Mouse (Mus musculus): ENCODE results near the gene Gm17334. TPM values are rescaled to one million over a fixed set of nuclear protein-coding genes. Genes with fewer than 3 reads are reported as not detected.

The Gm17334 gene
- polyA plus RNA-seq (2016; fragmentation: Nextera tagmentation; extraction: Ambion mirVana), result not detected in 2 replicates

DNA sequence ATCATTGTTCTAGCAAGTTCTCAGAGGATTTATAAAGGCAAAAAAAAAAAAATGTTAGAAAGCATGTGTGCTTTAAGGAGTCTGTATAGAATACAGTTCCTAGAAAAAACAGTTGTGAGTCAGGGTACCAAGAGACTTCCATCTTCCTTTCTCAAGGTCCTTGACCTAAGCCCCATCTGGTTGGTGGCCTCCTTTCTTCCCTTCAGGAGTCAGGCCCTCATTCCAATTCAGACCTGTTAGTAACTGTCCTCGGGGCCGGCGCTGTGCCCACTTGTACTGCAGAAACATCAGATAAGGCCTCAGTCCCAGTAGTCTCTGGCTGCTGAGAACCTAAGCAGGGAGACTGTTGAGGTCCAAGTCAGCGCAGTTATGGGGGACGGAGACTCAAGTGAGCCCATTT lies at the start of gene Gm17334:
TSS of gene Gm17334 (minus strand) at position 101 of the 400 bp plus-strand sequence.
- H3K9ac ChIP-seq, result no peak within 1 kb of the TSS
- H3K36me3 ChIP-seq, result no peaks in the 10 kb centered on the region
- WGBS, result 93% methylated on average over 5 of the region's 5 CpGs
- H3K4me3 ChIP-seq, result no peak within 1 kb of the TSS
- no peak for ATAC-seq (ENCODE audit: low FRiP score, low read depth)
- no peaks in the 10 kb centered on the region for H3K9me3 ChIP-seq
- peaks cover 16% of the 10 kb centered on the region for H3K27me3 ChIP-seq (replicated peaks)
- H3K4me1 ChIP-seq, result peaks cover 7% of the 10 kb centered on the region; the same call in 1 of the 2 replicates
- no peak within 1 kb of the TSS for H3K27ac ChIP-seq
- H3K4me2 ChIP-seq (replicated peaks), result no peak within 1 kb of the TSS

DNA sequence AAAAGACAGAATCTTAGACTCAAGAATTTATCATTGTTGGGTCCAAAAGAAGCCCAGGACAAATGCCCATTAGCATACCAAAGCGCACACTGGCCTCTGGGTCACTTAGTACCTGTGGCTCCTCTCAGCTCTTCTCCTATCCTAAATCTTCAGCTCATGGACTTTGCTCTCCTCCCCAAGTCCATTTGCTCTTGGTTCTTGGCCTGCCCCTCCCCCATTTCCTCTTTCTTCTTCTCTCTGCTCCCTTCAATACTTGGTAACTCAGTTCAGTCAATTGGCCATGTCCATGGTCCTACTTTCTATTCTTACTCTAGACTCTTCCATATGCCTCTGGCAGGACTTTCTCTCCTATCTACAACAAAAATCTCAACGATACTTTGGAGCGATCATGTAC lies 49.0 kb upstream of the Gm17334 start:
- no peak overlapping the region for H3K4me3 ChIP-seq
- no peaks in the 10 kb centered on the region for H3K27me3 ChIP-seq (replicated peaks)
- ATAC-seq (ENCODE audit: low FRiP score, low read depth), result no peak
- no peaks in the 10 kb centered on the region for H3K4me1 ChIP-seq
- H3K36me3 ChIP-seq, result no peaks in the 10 kb centered on the region
- H3K9ac ChIP-seq, result no peak overlapping the region
- WGBS, result 91% methylated on average over 3 of the region's 3 CpGs
- H3K27ac ChIP-seq, result no peak overlapping the region
- H3K9me3 ChIP-seq, result no peaks in the 10 kb centered on the region
- H3K4me2 ChIP-seq (replicated peaks), result no peak overlapping the region

DNA sequence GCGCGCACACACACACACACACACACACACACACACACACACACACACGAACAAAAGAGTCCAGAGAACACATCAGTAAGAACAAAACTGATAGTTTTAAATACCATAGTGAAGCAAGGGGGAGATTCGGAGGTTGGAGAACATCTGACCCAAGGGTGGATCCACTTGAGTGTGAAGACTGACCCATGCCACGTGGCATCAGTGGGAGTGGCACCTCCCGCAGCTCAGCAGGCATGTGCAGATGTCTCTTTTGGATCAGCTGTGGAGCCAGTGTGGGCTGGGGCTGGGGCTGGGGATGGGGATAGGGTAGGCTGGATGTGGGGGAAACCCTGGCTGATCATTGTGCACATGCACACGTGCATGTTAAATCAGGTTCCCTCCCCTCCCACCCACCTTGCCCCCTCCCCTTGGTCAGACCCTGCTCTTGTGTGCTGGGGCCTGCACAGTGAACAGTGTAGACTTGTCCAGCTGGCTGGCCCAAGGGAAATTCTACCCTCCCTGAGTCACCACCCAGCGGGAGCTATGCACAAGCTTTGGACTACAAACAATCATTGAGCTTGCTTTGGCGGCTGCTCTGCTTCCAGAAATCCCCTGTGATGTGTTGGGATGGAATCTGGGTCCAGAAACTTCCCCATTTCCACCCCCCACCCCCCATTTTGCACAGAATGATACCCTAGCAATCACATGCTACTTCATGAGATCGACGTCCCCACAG lies 48.4 kb upstream of the Gm17334 start:
- no peaks in the 10 kb centered on the region for H3K4me1 ChIP-seq
- no peaks in the 10 kb centered on the region for H3K36me3 ChIP-seq
- H3K9me3 ChIP-seq, result no peaks in the 10 kb centered on the region
- ATAC-seq (ENCODE audit: low FRiP score, low read depth), result no peak
- WGBS, result 87% methylated on average over 11 of the region's 11 CpGs
- H3K4me3 ChIP-seq, result no peak overlapping the region
- no peak overlapping the region for H3K9ac ChIP-seq
- H3K27me3 ChIP-seq (replicated peaks), result no peaks in the 10 kb centered on the region
- H3K27ac ChIP-seq, result no peak overlapping the region
- H3K4me2 ChIP-seq (replicated peaks), result no peak overlapping the region

DNA sequence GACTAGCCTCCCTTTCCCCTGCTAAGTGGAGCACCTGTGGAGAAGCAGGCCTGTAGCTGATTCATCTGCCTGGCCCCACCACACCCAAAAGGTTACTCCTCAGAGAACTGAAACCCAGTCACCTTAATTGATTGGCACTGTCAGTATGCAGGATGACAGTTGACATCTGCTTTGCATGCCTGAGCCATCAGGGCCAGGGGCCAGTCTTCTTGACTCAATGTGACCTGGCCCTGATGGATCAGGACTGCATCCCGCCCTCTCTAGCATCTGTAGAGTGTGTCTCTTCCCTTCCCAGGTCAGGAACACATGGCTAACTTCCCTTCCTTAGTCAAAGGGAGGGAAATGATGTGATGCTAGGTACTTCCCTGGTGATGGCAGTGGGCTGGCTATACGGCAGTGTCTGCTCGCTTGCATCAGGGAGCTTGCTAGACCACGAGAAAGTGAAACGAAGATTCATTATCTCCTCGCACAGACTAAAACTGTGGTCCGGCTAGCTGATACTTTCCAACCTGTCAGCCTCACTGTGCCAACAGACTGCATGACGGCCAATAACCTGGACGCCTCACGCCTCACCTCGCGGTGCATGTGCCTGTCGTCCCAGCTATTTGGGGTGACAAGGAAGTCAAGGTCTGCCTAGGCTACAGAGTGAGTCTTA lies 47.7 kb upstream of the Gm17334 start:
- no peak for ATAC-seq (ENCODE audit: low FRiP score, low read depth)
- H3K27ac ChIP-seq, result no peak overlapping the region
- no peaks in the 10 kb centered on the region for H3K9me3 ChIP-seq
- 91% methylated on average over 13 of the region's 13 CpGs for WGBS
- no peak overlapping the region for H3K9ac ChIP-seq
- no peaks in the 10 kb centered on the region for H3K36me3 ChIP-seq
- H3K4me1 ChIP-seq, result no peaks in the 10 kb centered on the region
- no peaks in the 10 kb centered on the region for H3K27me3 ChIP-seq (replicated peaks)
- H3K4me3 ChIP-seq, result no peak overlapping the region
- H3K4me2 ChIP-seq (replicated peaks), result no peak overlapping the region

DNA sequence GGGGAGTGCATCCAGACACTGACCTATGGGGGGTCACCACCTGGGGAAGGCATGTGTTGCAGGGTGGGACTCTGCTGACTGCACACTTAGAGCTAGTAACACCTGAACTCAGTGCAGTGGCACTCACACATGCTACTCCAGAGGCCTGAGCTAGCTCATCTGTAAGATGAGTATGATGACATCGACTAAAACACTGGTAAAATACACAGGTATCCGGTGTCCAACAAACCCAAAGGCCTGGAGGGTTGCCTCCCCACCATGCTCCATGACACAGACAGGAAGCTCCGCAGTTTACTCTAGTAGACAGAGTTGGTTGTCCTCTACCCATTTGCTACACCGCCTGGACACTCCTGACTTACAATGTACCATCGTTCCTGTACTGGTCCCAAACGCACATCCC lies 46.5 kb upstream of the Gm17334 start:
- Histone ChIP-seq H3K9me3 (no peaks in the 10 kb centered on the region), H3K27ac (no peak overlapping the region), H3K36me3 (no peaks in the 10 kb centered on the region), H3K4me2 (replicated peaks) (no peak overlapping the region), H3K4me3 (no peak overlapping the region), H3K9ac (no peak overlapping the region), H3K27me3 (replicated peaks) (no peaks in the 10 kb centered on the region), H3K4me1 (no peaks in the 10 kb centered on the region)
- ATAC-seq (ENCODE audit: low FRiP score, low read depth), result no peak
- 94% methylated on average over 6 of the region's 6 CpGs for WGBS

DNA sequence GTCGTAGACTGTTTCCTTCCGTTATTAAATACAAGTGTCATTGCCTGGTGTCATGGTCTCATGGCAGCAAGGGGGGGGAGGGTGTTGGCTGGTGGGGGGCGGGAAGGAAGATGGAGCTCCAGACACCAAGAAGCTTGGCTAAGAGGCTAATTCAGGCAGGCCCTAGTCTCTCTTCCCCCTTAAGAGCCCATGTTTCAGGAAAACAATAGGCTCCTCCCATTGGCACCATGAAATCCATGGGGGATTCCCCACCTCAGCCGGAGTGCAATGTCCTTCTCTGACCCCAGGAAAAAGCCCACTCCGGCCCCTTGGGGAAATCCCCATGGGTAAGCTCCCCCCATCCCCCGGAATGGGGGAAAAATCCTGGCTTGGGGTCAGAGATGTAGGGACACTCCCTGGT lies 45.8 kb upstream of the Gm17334 start:
- H3K9me3 ChIP-seq, result no peaks in the 10 kb centered on the region
- no peak overlapping the region for H3K9ac ChIP-seq
- no peaks in the 10 kb centered on the region for H3K27me3 ChIP-seq (replicated peaks)
- no peaks in the 10 kb centered on the region for H3K36me3 ChIP-seq
- no peak overlapping the region for H3K4me2 ChIP-seq (replicated peaks)
- H3K4me1 ChIP-seq, result no peaks in the 10 kb centered on the region
- H3K27ac ChIP-seq, result no peak overlapping the region
- no peak overlapping the region for H3K4me3 ChIP-seq
- 64% methylated on average over 6 of the region's 6 CpGs for WGBS
- no peak for ATAC-seq (ENCODE audit: low FRiP score, low read depth)

DNA sequence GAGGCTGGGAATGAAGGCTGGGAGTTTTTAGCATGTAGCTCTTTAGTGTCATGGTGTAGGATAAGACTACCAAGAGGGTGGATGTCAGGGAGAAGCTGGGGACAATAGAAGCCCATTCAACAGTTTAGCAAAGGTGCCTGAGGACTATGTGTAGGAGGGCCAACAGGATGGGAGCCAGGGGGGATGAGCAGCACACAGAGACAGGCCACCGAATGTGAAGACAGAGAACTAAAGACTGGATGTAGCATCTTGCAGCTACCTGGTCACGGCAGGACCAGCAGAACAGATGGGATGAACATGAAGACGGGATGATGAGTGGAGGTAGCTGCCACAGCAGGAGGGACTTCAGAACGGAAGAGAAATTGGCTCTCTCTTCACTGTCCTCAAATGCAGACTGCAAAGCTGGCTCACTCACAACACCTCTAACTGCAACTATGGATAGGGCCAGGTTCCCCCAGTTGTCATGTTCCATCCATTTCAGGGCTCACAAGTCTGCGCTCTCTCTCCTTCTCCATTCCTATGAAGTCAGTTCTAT lies 43.9 kb upstream of the Gm17334 start:
- no peak overlapping the region for H3K9ac ChIP-seq

DNA sequence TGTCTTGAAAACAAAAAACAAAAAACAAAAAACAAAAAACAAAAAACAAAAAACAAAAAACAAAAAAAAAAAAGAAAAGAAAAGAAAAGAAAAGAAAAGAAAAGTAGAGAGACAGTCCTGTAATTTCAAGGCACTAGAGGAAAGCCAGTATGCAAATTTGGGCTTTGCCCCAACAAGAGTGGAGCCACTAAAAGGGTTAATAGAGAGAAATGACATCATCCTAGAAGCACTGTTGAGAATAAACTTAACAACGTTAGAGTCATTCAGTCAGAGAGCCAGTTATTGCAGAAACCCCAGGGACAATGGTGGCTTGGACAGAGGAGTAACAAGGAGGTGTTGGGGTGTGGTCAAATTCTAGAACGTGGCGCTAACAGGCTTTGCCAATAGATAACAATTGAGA lies 41.8 kb upstream of the Gm17334 start:
- no peak for ATAC-seq (ENCODE audit: low FRiP score, low read depth)
- Histone ChIP-seq H3K27ac (no peak overlapping the region), H3K27me3 (replicated peaks) (no peaks in the 10 kb centered on the region), H3K4me3 (no peak overlapping the region), H3K4me1 (no peaks in the 10 kb centered on the region), H3K36me3 (no peaks in the 10 kb centered on the region), H3K9ac (no peak overlapping the region), H3K9me3 (no peaks in the 10 kb centered on the region), H3K4me2 (replicated peaks) (no peak overlapping the region)
- WGBS, result 63% methylated on average over 3 of the region's 3 CpGs

More for the DNA sequence above, 43.9 kb upstream of the Gm17334 start:
- WGBS, result 84% methylated on average over 5 of the region's 5 CpGs
- H3K36me3 ChIP-seq, result no peaks in the 10 kb centered on the region
- H3K27ac ChIP-seq, result no peak overlapping the region
- ATAC-seq (ENCODE audit: low FRiP score, low read depth), result no peak
- H3K4me2 ChIP-seq (replicated peaks), result no peak overlapping the region
- H3K9me3 ChIP-seq, result no peaks in the 10 kb centered on the region
- H3K4me1 ChIP-seq, result no peaks in the 10 kb centered on the region
- H3K4me3 ChIP-seq, result no peak overlapping the region
- H3K27me3 ChIP-seq (replicated peaks), result no peaks in the 10 kb centered on the region

DNA sequence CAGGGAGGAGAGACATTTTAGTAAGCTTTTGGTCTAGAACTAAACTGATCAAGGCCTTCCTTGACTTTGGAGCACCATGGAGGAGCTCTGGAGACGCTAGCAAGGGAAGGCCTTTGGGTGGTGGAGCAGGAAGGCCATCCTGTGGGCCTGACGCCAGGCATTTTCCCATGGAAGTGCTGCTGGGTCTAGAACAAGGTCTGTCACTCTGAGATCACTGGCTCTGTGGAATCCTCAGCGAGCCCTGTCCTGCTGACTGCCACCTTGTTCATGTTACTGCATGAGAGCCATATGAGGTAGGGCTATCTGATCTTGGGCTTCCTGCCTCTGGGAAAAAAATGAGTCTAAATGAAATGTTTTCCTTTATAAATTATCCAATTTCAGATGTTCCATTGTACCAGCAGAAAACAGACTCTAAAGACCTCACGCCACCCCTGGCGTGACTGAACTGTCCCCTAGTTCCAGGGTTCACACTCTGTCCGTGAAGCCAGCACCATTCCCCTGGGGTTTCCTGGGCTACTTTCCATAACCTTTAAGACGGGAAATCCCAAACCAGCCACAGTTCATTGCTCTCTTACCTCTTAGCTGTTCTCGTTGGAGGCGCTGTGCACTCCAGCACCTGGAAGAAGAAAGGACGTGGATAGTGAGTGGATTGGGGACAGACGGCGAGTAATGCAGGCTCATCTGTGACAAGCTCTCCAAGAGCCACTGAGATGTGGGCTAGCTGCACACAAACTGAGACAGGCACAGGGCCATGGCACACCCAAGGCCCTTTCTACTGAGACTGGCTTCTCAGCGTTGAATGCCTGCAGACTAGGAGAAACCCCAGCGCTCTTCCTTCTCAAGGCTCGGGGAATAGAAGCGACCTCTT lies 40.2 kb upstream of the Gm17334 start:
- Histone ChIP-seq H3K27ac (no peak overlapping the region), H3K27me3 (replicated peaks) (no peaks in the 10 kb centered on the region), H3K4me3 (no peak overlapping the region), H3K4me2 (replicated peaks) (no peak overlapping the region), H3K36me3 (no peaks in the 10 kb centered on the region), H3K9ac (no peak overlapping the region), H3K4me1 (no peaks in the 10 kb centered on the region), H3K9me3 (no peaks in the 10 kb centered on the region)
- ATAC-seq (ENCODE audit: low FRiP score, low read depth), result no peak
- 85% methylated on average over 16 of the region's 16 CpGs for WGBS

DNA sequence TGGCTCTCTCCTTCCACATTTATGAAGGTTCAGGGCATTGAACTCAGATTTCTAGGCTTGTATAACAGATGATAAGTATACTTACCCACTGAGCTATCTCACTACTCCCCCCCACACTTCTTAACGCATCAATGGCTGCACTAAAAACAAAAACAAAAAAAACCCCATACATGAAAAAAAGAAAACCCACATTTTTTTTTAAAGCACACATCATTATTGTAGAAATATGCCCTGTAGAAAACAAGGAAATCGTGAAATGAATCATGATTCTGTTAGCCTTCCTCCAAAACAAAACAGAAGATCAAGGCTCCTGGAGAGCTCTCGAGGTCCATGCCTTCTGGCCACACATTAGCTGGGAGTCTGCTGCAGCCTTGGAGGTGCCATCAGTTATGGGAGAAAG lies 38.3 kb upstream of the Gm17334 start:
- H3K4me3 ChIP-seq, result no peak overlapping the region
- H3K36me3 ChIP-seq, result no peaks in the 10 kb centered on the region
- ATAC-seq (ENCODE audit: low FRiP score, low read depth), result no peak
- WGBS, result 81% methylated on average over 3 of the region's 3 CpGs
- no peak overlapping the region for H3K4me2 ChIP-seq (replicated peaks)
- H3K4me1 ChIP-seq, result no peaks in the 10 kb centered on the region
- H3K9ac ChIP-seq, result no peak overlapping the region
- no peaks in the 10 kb centered on the region for H3K9me3 ChIP-seq
- H3K27ac ChIP-seq, result no peak overlapping the region
- no peaks in the 10 kb centered on the region for H3K27me3 ChIP-seq (replicated peaks)

DNA sequence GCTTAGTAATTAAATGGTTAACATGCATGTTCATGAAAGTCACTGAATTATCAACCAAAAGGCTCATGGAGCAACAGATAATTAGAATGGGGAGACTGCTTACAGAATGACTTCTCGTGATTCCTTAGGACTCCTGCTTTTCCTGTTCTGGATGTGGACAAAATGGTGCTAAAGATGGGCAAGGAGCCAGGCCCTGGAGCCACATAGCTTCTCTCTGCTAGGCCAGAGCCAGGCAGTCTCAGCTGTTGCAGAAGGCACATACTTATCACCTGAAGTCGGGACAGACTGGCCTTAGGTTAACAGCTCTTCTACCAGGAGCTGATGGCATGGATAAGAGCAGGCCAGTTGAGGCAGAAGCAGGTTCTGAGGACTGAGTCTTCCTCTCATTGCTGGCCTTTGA lies 37.8 kb upstream of the Gm17334 start:
- Histone ChIP-seq H3K4me1 (no peaks in the 10 kb centered on the region), H3K27ac (no peak overlapping the region), H3K9ac (no peak overlapping the region), H3K27me3 (replicated peaks) (no peaks in the 10 kb centered on the region), H3K36me3 (no peaks in the 10 kb centered on the region), H3K9me3 (no peaks in the 10 kb centered on the region), H3K4me3 (no peak overlapping the region), H3K4me2 (replicated peaks) (no peak overlapping the region)
- ATAC-seq (ENCODE audit: low FRiP score, low read depth), result no peak
- 86% methylated on average over 2 of the region's 2 CpGs for WGBS

DNA sequence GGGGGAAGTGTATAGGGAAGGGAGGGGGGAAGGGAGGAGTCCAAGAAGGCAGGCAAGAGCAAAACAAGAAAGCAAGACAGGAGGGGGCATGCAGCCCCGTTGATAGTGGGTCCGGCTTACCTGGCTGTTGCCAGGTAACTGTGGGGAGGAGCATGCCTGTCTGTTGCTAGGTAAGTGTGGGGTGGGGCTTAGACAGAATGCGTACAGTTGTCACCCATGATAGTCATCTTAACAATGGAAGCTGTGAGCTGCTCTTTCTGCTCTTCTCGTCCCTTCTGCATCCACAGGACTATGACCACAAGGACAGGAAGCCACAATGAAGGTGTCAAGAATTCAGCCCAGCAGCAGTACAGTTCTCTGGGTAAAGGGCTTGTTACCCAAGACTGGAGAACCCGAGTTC lies 37.2 kb upstream of the Gm17334 start:
- Histone ChIP-seq H3K9ac (no peak overlapping the region), H3K4me2 (replicated peaks) (no peak overlapping the region), H3K27me3 (replicated peaks) (no peaks in the 10 kb centered on the region), H3K9me3 (no peaks in the 10 kb centered on the region), H3K4me3 (no peak overlapping the region), H3K27ac (no peak overlapping the region), H3K36me3 (no peaks in the 10 kb centered on the region), H3K4me1 (no peaks in the 10 kb centered on the region)
- 70% methylated on average over 5 of the region's 5 CpGs for WGBS
- ATAC-seq (ENCODE audit: low FRiP score, low read depth), result no peak

Data from neural tube, embryonic 12.5 days (tissue).